Mouse (Mus musculus): ENCODE data around the gene Trappc10.

DNA sequence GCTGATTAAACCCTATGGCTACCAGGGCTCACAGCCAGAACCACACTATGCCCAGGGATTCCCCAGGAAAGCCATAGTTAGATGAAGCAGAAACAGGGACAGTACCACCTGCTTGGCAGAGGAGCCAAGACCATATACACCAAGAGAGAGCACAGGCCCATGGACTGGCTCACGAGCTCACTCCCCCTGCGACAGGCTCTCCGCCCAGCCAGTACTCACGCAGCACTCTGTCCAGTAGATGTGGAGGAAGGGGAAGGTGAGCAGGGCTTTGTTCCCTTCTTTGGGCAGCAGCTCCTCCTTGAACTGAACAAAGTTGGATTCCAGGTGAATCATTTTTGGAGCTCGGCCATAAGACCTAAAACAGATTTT, 15.9 kb downstream of the Trappc10 start:
- TF ChIP-seq POLR2A (IDR thresholded peaks at IDR 0.05; ENCODE audit: insufficient read depth, low read depth, low read length) (no peak), CTCF (IDR thresholded peaks at IDR 0.05; ENCODE audit: insufficient read depth, low read depth, low read length) (no peak)

All from olfactory bulb, adult 2 months (tissue).